Mouse (Mus musculus) heart, embryonic 16.5 days (tissue): ENCODE results near the gene Adora3. TPM values are rescaled to one million over a fixed set of nuclear protein-coding genes. Genes with fewer than 3 reads are reported as not detected.

ENCODE experiments used
- ATAC-seq: fragments of 200-750 bp; cut with Nextera tagmentation; replicated peaks from 2 replicates; pipeline ENCODE4 v1.8.0; 2017; ENCODE audit warnings: moderate number of reproducible peaks; ENCODE audit not compliant: insufficient read depth, low FRiP score; ENCODE audit errors: extremely low read depth
- H3K27ac ChIP-seq: fragments of 300-500 bp; sonication (generic); 2 replicates; pipeline ENCODE4 v1.5.1; 2014; ENCODE audit warnings: mild to moderate bottlenecking, low read length, control low read depth, moderate library complexity
- H3K27me3 ChIP-seq: fragments of 300-500 bp; sonication (generic); 2 replicates; pipeline ENCODE4 v1.6.1; 2014; ENCODE audit warnings: low read length, mixed read lengths; ENCODE audit not compliant: control insufficient read depth, insufficient read depth
- H3K36me3 ChIP-seq: fragments of 300-500 bp; sonication (generic); 2 replicates; pipeline ENCODE4 v1.6.1; 2014; ENCODE audit not compliant: control insufficient read depth, insufficient read depth
- H3K4me1 ChIP-seq: fragments of 300-500 bp; sonication (generic); 2 replicates; pipeline ENCODE4 v1.6.1; 2014; ENCODE audit warnings: low read length, mixed read lengths; ENCODE audit not compliant: control insufficient read depth, insufficient read depth
- H3K4me2 ChIP-seq: fragments of 300-500 bp; sonication (generic); 2 replicates; pipeline ENCODE4 v1.6.1; 2014; ENCODE audit warnings: low read depth, mild to moderate bottlenecking, control low read depth, low read length
- H3K4me3 ChIP-seq: fragments of 300-500 bp; sonication (generic); 2 replicates; pipeline ENCODE4 v1.5.1; 2014; ENCODE audit warnings: mild to moderate bottlenecking, control low read depth, low read length
- H3K9ac ChIP-seq: fragments of 300-500 bp; sonication (generic); 2 replicates; pipeline ENCODE4 v1.6.1; 2014; ENCODE audit warnings: low read length, control low read depth
- H3K9me3 ChIP-seq: fragments of 300-500 bp; sonication (generic); replicated peaks from 2 replicates; pipeline ENCODE4 v1.6.1; 2016; ENCODE audit warnings: low read length; ENCODE audit not compliant: control insufficient read depth
- WGBS: fragments of 180-500 bp; shearing (Covaris S2); extraction: QIAGEN DNeasy Blood & Tissue Kit; methylation state at CpG from one replicate; pipeline ENCODE4 v1.1.7; 2014; 5-methylcytosine and 5-hydroxymethylcytosine counted together
- polyA plus RNA-seq: library from polyadenylated mRNA; unstranded; fragments of >200 nt; fragmentation: Nextera tagmentation; extraction: Ambion mirVana; gene quantifications from 2 replicates; pipeline ENCODE4 v1.2.1, GENCODE M21; 2015

Gene Adora3
- polyA plus RNA-seq, 1 experiment from 2014 or later = 0.22 TPM

- H3K9ac ChIP-seq = no peak overlapping the region
- H3K27me3 ChIP-seq = no peaks in the 10 kb centered on the region
- H3K9me3 ChIP-seq = no peaks in the 10 kb centered on the region
- no peak for ATAC-seq
- 39% methylated on average over 4 of the region's 4 CpGs for WGBS
- no peak overlapping the region for H3K4me3 ChIP-seq
- no peak overlapping the region for H3K27ac ChIP-seq
- H3K4me1 ChIP-seq = peaks cover 9% of the 10 kb centered on the region; the same call in 1 of the 2 replicates
- H3K4me2 ChIP-seq = no peak overlapping the region
- H3K36me3 ChIP-seq = no peaks in the 10 kb centered on the region
Observed at GRCm38 (mm10) chr3:105904213-105904612, 33.6 kb downstream of the Adora3 start.

GRCm38 (mm10) chr3:105904721-105905120, 34.1 kb downstream of the Adora3 start:
- Histone ChIP-seq H3K9me3 (no peaks in the 10 kb centered on the region), H3K27me3 (no peaks in the 10 kb centered on the region), H3K36me3 (no peaks in the 10 kb centered on the region), H3K4me3 (no peak overlapping the region), H3K4me2 (no peak overlapping the region), H3K27ac (no peak overlapping the region), H3K9ac (no peak overlapping the region), H3K4me1 (peaks cover 5% of the 10 kb centered on the region; the same call in 1 of the 2 replicates)
- no peak for ATAC-seq
- 92% methylated on average over 9 of the region's 9 CpGs for WGBS

GRCm38 (mm10) chr3:105907956-105908655, 37.4 kb downstream of the Adora3 start:
- no peaks in the 10 kb centered on the region for H3K9me3 ChIP-seq
- no peak for ATAC-seq
- 22% methylated on average over 9 of the region's 9 CpGs for WGBS
- no peak overlapping the region for H3K9ac ChIP-seq
- no peaks in the 10 kb centered on the region for H3K27me3 ChIP-seq
- H3K4me2 ChIP-seq = no peak overlapping the region
- H3K36me3 ChIP-seq = no peaks in the 10 kb centered on the region
- H3K4me1 ChIP-seq = peaks cover 5% of the 10 kb centered on the region; the same call in 1 of the 2 replicates
- no peak overlapping the region for H3K4me3 ChIP-seq
- no peak overlapping the region for H3K27ac ChIP-seq

GRCm38 (mm10) chr3:105908976-105909375, 38.3 kb downstream of the Adora3 start:
- Histone ChIP-seq H3K27me3 (no peaks in the 10 kb centered on the region), H3K4me3 (no peak overlapping the region), H3K4me2 (no peak overlapping the region), H3K9me3 (no peaks in the 10 kb centered on the region), H3K4me1 (peaks cover 11% of the 10 kb centered on the region), H3K36me3 (no peaks in the 10 kb centered on the region), H3K9ac (no peak overlapping the region), H3K27ac (no peak overlapping the region)
- 87% methylated on average over 4 of the region's 4 CpGs for WGBS
- ATAC-seq = no peak

GRCm38 (mm10) chr3:105910519-105911190, 40.0 kb downstream of the Adora3 start:
- Histone ChIP-seq H3K4me2 (no peak overlapping the region), H3K27me3 (no peaks in the 10 kb centered on the region), H3K36me3 (no peaks in the 10 kb centered on the region), H3K4me3 (no peak overlapping the region), H3K4me1 (peaks cover 20% of the 10 kb centered on the region), H3K27ac (no peak overlapping the region), H3K9ac (no peak overlapping the region), H3K9me3 (no peaks in the 10 kb centered on the region)
- 67% methylated on average over 11 of the region's 11 CpGs for WGBS
- no peak for ATAC-seq

GRCm38 (mm10) chr3:105912097-105912880, 41.6 kb downstream of the Adora3 start:
- peaks cover 20% of the 10 kb centered on the region for H3K4me1 ChIP-seq
- H3K4me2 ChIP-seq = no peak overlapping the region
- ATAC-seq = no peak
- no peaks in the 10 kb centered on the region for H3K36me3 ChIP-seq
- H3K9me3 ChIP-seq = no peaks in the 10 kb centered on the region
- no peak overlapping the region for H3K4me3 ChIP-seq
- H3K27me3 ChIP-seq = no peaks in the 10 kb centered on the region
- no peak overlapping the region for H3K27ac ChIP-seq
- 54% methylated on average over 9 of the region's 9 CpGs for WGBS
- no peak overlapping the region for H3K9ac ChIP-seq

GRCm38 (mm10) chr3:105913839-105914681, 43.4 kb downstream of the Adora3 start:
- no peaks in the 10 kb centered on the region for H3K36me3 ChIP-seq
- 12% methylated on average over 10 of the region's 10 CpGs for WGBS
- no peaks in the 10 kb centered on the region for H3K27me3 ChIP-seq
- H3K9me3 ChIP-seq = no peaks in the 10 kb centered on the region
- H3K4me3 ChIP-seq = no peak overlapping the region
- ATAC-seq = peak; percentile 64; the same call in 1 of the 2 replicates
- no peak overlapping the region for H3K9ac ChIP-seq
- peak overlapping the region; percentile 41; the same call in 1 of the 2 replicates for H3K4me2 ChIP-seq
- peaks cover 24% of the 10 kb centered on the region for H3K4me1 ChIP-seq
- peak overlapping the region; percentile 50 for H3K27ac ChIP-seq

- Histone ChIP-seq H3K4me1 (peaks cover 24% of the 10 kb centered on the region), H3K9ac (no peak overlapping the region), H3K36me3 (no peaks in the 10 kb centered on the region), H3K4me2 (no peak overlapping the region), H3K27me3 (no peaks in the 10 kb centered on the region), H3K4me3 (no peak overlapping the region), H3K27ac (no peak overlapping the region), H3K9me3 (no peaks in the 10 kb centered on the region)
- no peak for ATAC-seq
- 31% methylated on average over 1 of the region's 1 CpGs for WGBS
Observed at GRCm38 (mm10) chr3:105915281-105915680, 44.6 kb downstream of the Adora3 start.
